Mouse (Mus musculus) mouse embryonic stem cell (cell line): ENCODE measurements around the gene Dnajc3.
"Not testable (repeated sequence)": the region's sequence is repeated elsewhere in the genome, so short reads cannot be mapped to it uniquely, and the experiment has no call there.

Source experiments
- in situ Hi-C, 2 experiments: fragments of 300-500 bp; cut with MboI; formaldehyde crosslinking; loops; 1 replicate in 1 of 2; 3 replicates in 1 of 2; pipeline ENCODE4 v1.14.3; 2019 to 2020; ENCODE audit warnings: low sequenced_read_pairs in 2 of 2, low pct_unique_long_range_greater_than_20kb in 1 of 2, mixed read lengths in 1 of 2; ENCODE audit not compliant: unreplicated experiment in 1 of 2

The Dnajc3 gene

GRCm38 (mm10) chr14:118977136-118977816 is 39.5 kb downstream of the Dnajc3 start:
- in situ Hi-C loops: no loop called here

- in situ Hi-C loops: no loop called here
Measured at GRCm38 (mm10) chr14:118979571-118980325, 42.0 kb downstream of the Dnajc3 start.

- in situ Hi-C loops: no loop called here
Measured at GRCm38 (mm10) chr14:118980358-118980757, 42.6 kb downstream of the Dnajc3 start.

- in situ Hi-C loops: no loop called here
Measured at GRCm38 (mm10) chr14:118980890-118981289, 43.1 kb downstream of the Dnajc3 start.

- in situ Hi-C loops: not testable (repeated sequence)
Measured at GRCm38 (mm10) chr14:118981711-118982428, 44.1 kb downstream of the Dnajc3 start.

GRCm38 (mm10) chr14:118982429-118983045 is 44.8 kb downstream of the Dnajc3 start:
- in situ Hi-C loops: not testable (repeated sequence)

- in situ Hi-C loops: no loop called here
Measured at GRCm38 (mm10) chr14:118983396-118983795, 45.6 kb downstream of the Dnajc3 start.

GRCm38 (mm10) chr14:118984161-118984560 is 46.4 kb downstream of the Dnajc3 start:
- in situ Hi-C loops: no loop called here

GRCm38 (mm10) chr14:118986653-118987522 is 49.1 kb downstream of the Dnajc3 start:
- in situ Hi-C loops: no loop called here

GRCm38 (mm10) chr14:118987523-118988496 is 50.0 kb downstream of the Dnajc3 start:
- in situ Hi-C loops: no loop called here

- in situ Hi-C loops: no loop called here
Measured at GRCm38 (mm10) chr14:118995226-118995925, 57.6 kb downstream of the Dnajc3 start.

GRCm38 (mm10) chr14:119003320-119003719 is 65.5 kb downstream of the Dnajc3 start:
- in situ Hi-C loops: no loop called here

GRCm38 (mm10) chr14:119005834-119006233 is 68.1 kb downstream of the Dnajc3 start:
- in situ Hi-C loops: no loop called here

- in situ Hi-C loops: no loop called here
Measured at GRCm38 (mm10) chr14:119006441-119007102, 68.8 kb downstream of the Dnajc3 start.

- in situ Hi-C loops: no loop called here
Measured at GRCm38 (mm10) chr14:119007103-119007951, 69.6 kb downstream of the Dnajc3 start.
